Mouse (Mus musculus): ENCODE results near the gene Mboat7. TPM values are rescaled to one million over a fixed set of nuclear protein-coding genes. Genes with fewer than 3 reads are reported as not detected.
A peak's percentile ranks its signal among the peaks of the same experiment; 100 is the strongest.

Gene Mboat7
- polyA plus RNA-seq, 1 experiment = 156 TPM

DNA sequence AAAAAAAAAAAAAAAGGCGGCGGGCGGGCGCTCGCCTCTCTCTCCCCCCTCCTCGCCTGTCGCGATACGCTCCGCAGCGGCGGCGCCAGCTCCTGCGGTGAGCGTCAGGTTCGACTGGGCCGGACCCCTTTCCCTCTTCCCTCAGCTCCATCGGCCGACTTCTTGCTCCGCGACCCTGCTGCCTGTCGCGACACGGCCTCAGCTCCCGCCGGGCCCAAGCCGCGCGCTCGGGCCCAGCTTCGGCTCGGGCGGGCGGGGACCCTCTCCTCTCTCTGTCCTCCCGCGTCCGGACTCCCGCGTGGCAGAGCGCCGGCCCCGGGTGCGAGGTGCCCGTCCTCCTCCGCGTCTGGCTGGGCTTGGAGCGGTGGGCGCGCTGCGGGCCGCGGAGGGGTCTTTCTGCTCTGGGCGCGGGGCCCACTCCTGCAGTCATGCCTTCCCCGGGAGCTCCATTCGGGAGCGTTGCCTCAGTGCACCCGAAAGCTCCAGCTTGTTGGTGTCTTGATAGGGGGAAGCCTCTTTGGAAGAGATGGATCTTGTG is 47.8 kb downstream of the Mboat7 start:
- H3K4me3 ChIP-seq (ENCODE audit: insufficient read depth, low read length) = peak overlapping the region; percentile 50
- TF ChIP-seq POLR2A (IDR thresholded peaks at IDR 0.05; ENCODE audit: extremely low read depth, insufficient read depth, low read length) (no peak), CTCF (IDR thresholded peaks at IDR 0.05; ENCODE audit: extremely low read depth, insufficient read depth, low read length) (no peak)
- H3K27ac ChIP-seq (ENCODE audit: insufficient read depth, low read length) = peak overlapping the region; percentile 76
- H3K4me1 ChIP-seq (ENCODE audit: control insufficient read depth, insufficient read depth, low read length) = peaks cover 9% of the 10 kb centered on the region

DNA sequence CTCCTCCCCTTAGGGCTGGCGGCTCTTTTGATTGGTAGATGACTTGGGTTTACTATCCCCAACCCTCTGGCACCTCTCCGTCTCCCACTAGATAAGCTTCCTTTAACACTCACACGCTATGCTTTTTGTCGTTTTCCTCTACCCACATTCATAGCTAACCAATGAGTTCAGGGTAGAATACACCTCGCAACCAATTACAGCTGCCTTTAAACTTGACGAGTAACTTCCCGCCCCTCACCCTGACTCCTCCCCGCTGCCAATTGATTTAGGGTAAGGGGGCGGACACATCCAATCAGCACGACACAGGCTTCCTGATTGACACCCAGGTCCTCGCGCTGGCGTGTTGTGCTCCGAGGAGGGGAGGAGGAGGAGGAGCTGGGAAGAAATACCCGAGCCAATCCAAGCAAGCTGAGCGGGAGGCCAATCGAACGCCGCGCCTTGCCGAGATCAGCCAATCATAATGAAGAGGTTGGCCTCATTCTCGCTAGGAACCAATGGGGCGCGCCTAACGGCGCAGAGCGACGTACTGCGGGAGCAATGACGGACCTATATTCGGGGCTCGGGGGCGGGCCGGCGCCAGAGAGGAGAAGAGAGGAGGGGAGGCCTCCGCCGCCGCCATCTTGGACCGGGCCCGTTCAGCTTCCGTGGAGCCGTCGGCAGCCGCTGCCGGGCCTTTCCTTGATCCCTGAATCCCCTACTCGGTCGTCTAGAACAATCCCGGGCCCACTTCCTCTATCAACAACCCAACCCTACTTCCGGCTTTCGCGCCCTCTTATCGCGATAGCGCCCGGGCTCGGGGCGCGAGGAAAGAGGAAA is 48.4 kb downstream of the Mboat7 start, which contains the start of gene Cnot3:
TSS of gene Cnot3 (plus strand) at position 597 of the 816 bp plus-strand sequence.
- Histone ChIP-seq H3K4me3 (ENCODE audit: insufficient read depth, low read length) (peak within 1 kb of the TSS; percentile 50), H3K27ac (ENCODE audit: insufficient read depth, low read length) (peak within 1 kb of the TSS; percentile 76), H3K4me1 (ENCODE audit: control insufficient read depth, insufficient read depth, low read length) (peaks cover 9% of the 10 kb centered on the region)
- no peak for TF ChIP-seq CTCF (IDR thresholded peaks at IDR 0.05; ENCODE audit: extremely low read depth, insufficient read depth, low read length)
- TF ChIP-seq POLR2A (IDR thresholded peaks at IDR 0.05; ENCODE audit: extremely low read depth, insufficient read depth, low read length) = peak; percentile 58

GRCm38 (mm10) chr7:3644348-3644671 is 49.0 kb downstream of the Mboat7 start:
- peak overlapping the region; percentile 29 for H3K4me3 ChIP-seq (ENCODE audit: insufficient read depth, low read length)
- TF ChIP-seq POLR2A (IDR thresholded peaks at IDR 0.05; ENCODE audit: extremely low read depth, insufficient read depth, low read length) (no peak), CTCF (IDR thresholded peaks at IDR 0.05; ENCODE audit: extremely low read depth, insufficient read depth, low read length) (no peak)
- H3K27ac ChIP-seq (ENCODE audit: insufficient read depth, low read length) = no peak overlapping the region
- H3K4me1 ChIP-seq (ENCODE audit: control insufficient read depth, insufficient read depth, low read length) = peaks cover 9% of the 10 kb centered on the region

DNA sequence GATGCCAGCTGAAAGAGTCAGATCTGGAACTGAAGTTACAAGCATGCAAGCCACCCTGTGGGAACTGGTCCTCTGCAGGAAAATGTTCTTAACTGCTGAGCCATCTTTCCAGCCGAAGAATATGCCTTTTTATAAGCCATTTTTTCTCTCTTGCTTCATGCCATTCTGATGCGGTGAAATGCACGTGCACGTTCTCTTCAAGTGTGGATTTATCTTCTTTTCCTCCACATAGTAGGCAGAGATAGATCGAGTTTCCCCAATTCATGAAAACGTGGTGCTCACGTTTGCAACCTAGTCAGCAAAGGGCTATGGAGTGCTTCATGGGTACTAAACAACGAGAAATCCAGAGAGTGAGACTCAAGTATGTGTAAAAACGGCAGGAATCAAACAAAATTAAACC is 49.5 kb downstream of the Mboat7 start:
- TF ChIP-seq CTCF (IDR thresholded peaks at IDR 0.05; ENCODE audit: extremely low read depth, insufficient read depth, low read length) (no peak), POLR2A (IDR thresholded peaks at IDR 0.05; ENCODE audit: extremely low read depth, insufficient read depth, low read length) (no peak)
- Histone ChIP-seq H3K4me3 (ENCODE audit: insufficient read depth, low read length) (peak overlapping the region; percentile 29; the same call in 1 of the 2 replicates), H3K27ac (ENCODE audit: insufficient read depth, low read length) (no peak overlapping the region), H3K4me1 (ENCODE audit: control insufficient read depth, insufficient read depth, low read length) (peaks cover 9% of the 10 kb centered on the region)

DNA sequence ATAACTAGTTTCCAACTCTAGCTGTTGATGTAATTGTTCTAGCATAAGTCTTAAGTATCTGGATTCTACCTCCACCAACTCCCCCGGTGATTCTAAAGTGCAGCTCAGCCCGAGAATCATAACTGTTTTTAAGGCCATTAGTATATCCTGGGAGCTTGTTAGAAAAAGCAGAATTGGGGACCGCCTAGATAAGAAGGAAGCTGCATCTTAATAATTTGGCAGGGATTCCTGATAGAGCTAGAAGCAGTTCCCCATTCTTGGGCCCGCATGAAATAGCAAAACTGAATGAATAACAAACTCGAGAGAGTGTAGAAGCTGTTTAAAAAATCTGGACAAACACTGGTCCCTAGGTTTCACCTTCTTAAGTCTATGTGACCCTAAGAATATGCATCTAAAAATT is 49.9 kb downstream of the Mboat7 start:
- no peak overlapping the region for H3K4me3 ChIP-seq (ENCODE audit: insufficient read depth, low read length)
- TF ChIP-seq POLR2A (IDR thresholded peaks at IDR 0.05; ENCODE audit: extremely low read depth, insufficient read depth, low read length) = no peak
- no peak for TF ChIP-seq CTCF (IDR thresholded peaks at IDR 0.05; ENCODE audit: extremely low read depth, insufficient read depth, low read length)
- no peak overlapping the region for H3K27ac ChIP-seq (ENCODE audit: insufficient read depth, low read length)
- peaks cover 7% of the 10 kb centered on the region for H3K4me1 ChIP-seq (ENCODE audit: control insufficient read depth, insufficient read depth, low read length)

GRCm38 (mm10) chr7:3630478-3630815 is 62.9 kb downstream of the Mboat7 start:
- H3K4me1 ChIP-seq (ENCODE audit: control insufficient read depth, insufficient read depth, low read length) = peaks cover 3% of the 10 kb centered on the region
- H3K27ac ChIP-seq (ENCODE audit: insufficient read depth, low read length) = no peak overlapping the region
- peak overlapping the region; percentile 81 for H3K4me3 ChIP-seq (ENCODE audit: insufficient read depth, low read length)
- TF ChIP-seq POLR2A (IDR thresholded peaks at IDR 0.05; ENCODE audit: extremely low read depth, insufficient read depth, low read length) (no peak), CTCF (IDR thresholded peaks at IDR 0.05; ENCODE audit: extremely low read depth, insufficient read depth, low read length) (no peak)

DNA sequence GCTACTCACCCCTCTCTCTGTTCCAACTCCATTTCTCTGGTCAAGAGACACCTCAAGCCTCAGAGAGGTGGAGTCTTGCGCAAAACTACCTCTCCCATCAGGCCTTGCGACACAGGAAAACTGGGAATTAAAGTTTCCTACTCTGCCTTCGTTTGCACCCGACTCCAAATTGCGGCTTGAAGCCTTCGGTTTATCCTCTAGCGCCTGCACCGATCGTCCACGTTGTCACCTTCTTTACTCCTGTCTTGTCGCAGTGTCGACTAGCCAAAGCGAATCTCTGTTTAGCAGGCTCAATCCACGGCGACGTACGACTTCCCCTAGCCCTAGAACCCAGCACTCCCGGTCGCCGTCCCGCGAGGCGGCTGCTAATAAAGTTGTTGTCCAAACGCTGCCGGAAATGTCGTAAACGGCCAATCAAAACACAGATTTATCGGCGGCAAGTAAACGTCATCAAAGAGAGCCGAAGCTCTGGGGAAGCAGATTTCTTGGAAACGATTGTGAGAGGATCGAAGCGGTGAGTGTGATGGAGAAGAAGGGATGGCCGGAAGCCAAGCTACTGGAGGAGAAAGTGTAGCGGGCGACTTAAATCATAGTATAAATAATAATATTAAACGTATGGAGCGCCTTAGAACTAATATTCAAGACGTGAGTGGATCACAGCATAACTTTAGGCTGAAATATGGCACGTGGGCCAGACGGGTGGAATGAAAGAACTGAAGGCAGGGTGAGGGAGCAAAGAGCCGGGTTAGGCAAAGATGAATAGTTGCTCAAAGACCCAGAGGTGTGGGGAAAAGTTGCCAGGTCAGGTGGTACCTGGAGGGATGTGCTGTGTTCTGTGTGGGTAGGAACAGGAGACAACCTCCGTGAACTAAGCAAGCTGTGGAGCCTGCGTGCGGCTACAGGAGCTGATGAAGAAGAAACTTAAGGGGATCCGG is 63.5 kb downstream of the Mboat7 start, which contains the start of the genes Tfpt and Prpf31:
TSS of gene Tfpt (minus strand) at position 387 of the 935 bp plus-strand sequence.
TSS of gene Prpf31 (plus strand) at position 443 of the 935 bp plus-strand sequence.
- Histone ChIP-seq H3K4me1 (ENCODE audit: control insufficient read depth, insufficient read depth, low read length) (peaks cover 3% of the 10 kb centered on the region), H3K4me3 (ENCODE audit: insufficient read depth, low read length) (peak within 1 kb of the TSS; percentile 81), H3K27ac (ENCODE audit: insufficient read depth, low read length) (peak within 1 kb of the TSS; percentile 67)
- TF ChIP-seq CTCF (IDR thresholded peaks at IDR 0.05; ENCODE audit: extremely low read depth, insufficient read depth, low read length) = no peak
- TF ChIP-seq POLR2A (IDR thresholded peaks at IDR 0.05; ENCODE audit: extremely low read depth, insufficient read depth, low read length) = peak; percentile 42; the same call in 1 of the 2 replicates

GRCm38 (mm10) chr7:3629030-3629429 is 64.3 kb downstream of the Mboat7 start:
- Histone ChIP-seq H3K27ac (ENCODE audit: insufficient read depth, low read length) (no peak overlapping the region), H3K4me1 (ENCODE audit: control insufficient read depth, insufficient read depth, low read length) (peaks cover 3% of the 10 kb centered on the region), H3K4me3 (ENCODE audit: insufficient read depth, low read length) (peak overlapping the region; percentile 81)
- TF ChIP-seq POLR2A (IDR thresholded peaks at IDR 0.05; ENCODE audit: extremely low read depth, insufficient read depth, low read length) = no peak

Other genes starting within 250 kb of the Mboat7 start
- gene Tarm1, start 190.9 kb downstream of the Mboat7 start, polyA plus RNA-seq (2012; rRNA removed) = 0.06 TPM in 1 of 2 replicates, not detected in the other
- 4.7 and 5.7 TPM in 2 replicates for gene Oscar, start 77.4 kb downstream of the Mboat7 start, polyA plus RNA-seq (2012; rRNA removed)
- 366 and 413 TPM in 2 replicates for gene Ndufa3, start 76.2 kb downstream of the Mboat7 start, polyA plus RNA-seq (2012; rRNA removed)
- 38.5 and 39.3 TPM in 2 replicates for gene Tfpt, start 63.6 kb downstream of the Mboat7 start, polyA plus RNA-seq (2012; rRNA removed)
- gene Prpf31, start 63.5 kb downstream of the Mboat7 start, polyA plus RNA-seq (2012; rRNA removed) = 65.3 and 75.1 TPM in 2 replicates
- gene Cnot3, start 48.3 kb downstream of the Mboat7 start, polyA plus RNA-seq (2012; rRNA removed) = 39.9 and 44.6 TPM in 2 replicates
- gene Leng1, start 27.7 kb downstream of the Mboat7 start, polyA plus RNA-seq (2012; rRNA removed) = 7.3 and 8.3 TPM in 2 replicates
- gene Tmc4, start 16.0 kb downstream of the Mboat7 start, polyA plus RNA-seq (2012; rRNA removed) = 12.6 and 14.8 TPM in 2 replicates
- 88.4 and 94.9 TPM in 2 replicates for gene Tsen34, start 660 bp downstream of the Mboat7 start, polyA plus RNA-seq (2012; rRNA removed)
- 938 and 983 TPM in 2 replicates for gene Rps9, start 10.5 kb upstream of the Mboat7 start, polyA plus RNA-seq (2012; rRNA removed)
- gene Pirb, start 26.9 kb upstream of the Mboat7 start, polyA plus RNA-seq (2012; rRNA removed) = 0.38 and 0.40 TPM in 2 replicates
- not detected in 2 replicates for gene Gm15448, start 132.2 kb upstream of the Mboat7 start, polyA plus RNA-seq (2012; rRNA removed)
- not detected in 2 replicates for gene Pira2, start 151.5 kb upstream of the Mboat7 start, polyA plus RNA-seq (2012; rRNA removed)
- gene Gm14548, start 204.6 kb upstream of the Mboat7 start, polyA plus RNA-seq (2012; rRNA removed) = 0.06 TPM in 1 of 2 replicates, not detected in the other
- gene Lilra6, start 222.0 kb upstream of the Mboat7 start, polyA plus RNA-seq (2012; rRNA removed) = 0.06 TPM in 1 of 2 replicates, not detected in the other